Mouse (Mus musculus): Measurements from ENCODE around the gene Immp1l. TPM values are rescaled to one million over a fixed set of nuclear protein-coding genes. Genes with fewer than 3 reads are reported as not detected.

The Immp1l gene
- polyA plus RNA-seq, 2 experiments: 55.7 to 134 TPM

- H3K9me3 ChIP-seq (ENCODE audit: control insufficient read depth, low read length): no peaks in the 10 kb centered on the region
- no peak overlapping the region for H3K27ac ChIP-seq (replicated peaks; ENCODE audit: low read depth, low read length)
- ATAC-seq (ENCODE audit: low FRiP score, low read depth): no peak
- H3K27me3 ChIP-seq (ENCODE audit: control insufficient read depth, insufficient read depth, low read length): no peaks in the 10 kb centered on the region
- 70% methylated on average over 2 of the region's 2 CpGs for WGBS
- no peak overlapping the region for H3K9ac ChIP-seq (ENCODE audit: low read depth, low read length, severe bottlenecking)
- no peak for TF ChIP-seq POLR2A (IDR thresholded peaks at IDR 0.05; ENCODE audit: borderline replicate concordance, extremely low read depth, insufficient read depth, insufficient read length)
- H3K4me3 ChIP-seq (replicated peaks; ENCODE audit: low read length): no peak overlapping the region
- H3K4me2 ChIP-seq (replicated peaks; ENCODE audit: low read depth, low read length, severe bottlenecking): no peak overlapping the region
- no peak for DNase-seq (ENCODE audit: low spot score)
- no peaks in the 10 kb centered on the region for H3K36me3 ChIP-seq (ENCODE audit: control insufficient read depth, insufficient read depth, low read length)
- H3K4me1 ChIP-seq (ENCODE audit: control insufficient read depth, insufficient read depth, low read length): no peaks in the 10 kb centered on the region
These were observed 104.0 kb downstream of the Immp1l start for GRCm38 (mm10) chr2:106008415-106008814.

Small RNA genes lying within 50 kb of the gene (microRNA-seq; reads per million reads assigned to microRNA genes)
- gene Gm22002: not detected

Other genes with a start within 250 kb of the Immp1l start
- 0.36 and 0.44 TPM in 2 replicates for gene Pax6, start 235.7 kb upstream of the Immp1l start, polyA plus RNA-seq (2012; rRNA removed)
- 0.23 and 0.48 TPM in 2 replicates for gene Pax6, start 235.7 kb upstream of the Immp1l start, polyA plus RNA-seq (2014; fragmentation: Nextera tagmentation; extraction: Ambion mirVana)
- 9.7 and 12.5 TPM in 2 replicates for gene Elp4, start 74 bp upstream of the Immp1l start, polyA plus RNA-seq (2012; rRNA removed)
- 31.2 and 32.4 TPM in 2 replicates for gene Elp4, start 74 bp upstream of the Immp1l start, polyA plus RNA-seq (2014; fragmentation: Nextera tagmentation; extraction: Ambion mirVana)
- 21.7 and 29.3 TPM in 2 replicates for gene Dnajc24, start 98.9 kb downstream of the Immp1l start, polyA plus RNA-seq (2012; rRNA removed)
- gene Dnajc24, start 98.9 kb downstream of the Immp1l start, polyA plus RNA-seq (2014; fragmentation: Nextera tagmentation; extraction: Ambion mirVana): 29.6 and 30.2 TPM in 2 replicates